Mouse (Mus musculus) olfactory bulb, adult 2 months (tissue): ENCODE data around the gene Ube2l6. TPM values are rescaled to one million over a fixed set of nuclear protein-coding genes. Genes with fewer than 3 reads are reported as not detected.
A peak's percentile ranks its signal among the peaks of the same experiment; 100 is the strongest.

Experiments used
- H3K27ac ChIP-seq: fragments of 200-500 bp; 2 replicates; pipeline ENCODE4 v1.5.1; 2012; ENCODE audit warnings: low read depth, low read length; ENCODE audit not compliant: insufficient read depth
- H3K4me1 ChIP-seq: fragments of 200-500 bp; 2 replicates; pipeline ENCODE4 v1.6.1; 2012; ENCODE audit warnings: low read length; ENCODE audit not compliant: control insufficient read depth, insufficient read depth
- H3K4me3 ChIP-seq: fragments of 200-500 bp; 2 replicates; pipeline ENCODE4 v1.5.1; 2012; ENCODE audit warnings: mild to moderate bottlenecking, low read depth, low read length, moderate library complexity; ENCODE audit not compliant: insufficient read depth
- CTCF ChIP-seq: fragments of 200-500 bp; IDR thresholded peaks from 2 replicates; pipeline ENCODE4 v1.5.1; 2012; ENCODE audit warnings: low read depth, mild to moderate bottlenecking, low read length, moderate library complexity; ENCODE audit not compliant: insufficient read depth
- POLR2A ChIP-seq: fragments of 200-500 bp; IDR thresholded peaks from 2 replicates; pipeline ENCODE4 v1.6.1; 2012; ENCODE audit warnings: mild to moderate bottlenecking, low read depth, low read length, moderate library complexity; ENCODE audit not compliant: insufficient read depth
- WGBS: fragments of 180-500 bp; shearing (Covaris S2); methylation state at CpG from one replicate; pipeline ENCODE4 v1.1.7; 2018; 5-methylcytosine and 5-hydroxymethylcytosine counted together
- polyA plus RNA-seq: library from polyadenylated mRNA; stranded (reverse); fragments of >200 nt; gene quantifications from 2 replicates; pipeline ENCODE4 v1.2.4, GENCODE M21; 2012; ENCODE audit warnings: low replicate concordance; ENCODE audit not compliant: missing spikeins, insufficient read depth, insufficient read length

Ube2l6 gene
- polyA plus RNA-seq, 1 experiment = not detected

DNA sequence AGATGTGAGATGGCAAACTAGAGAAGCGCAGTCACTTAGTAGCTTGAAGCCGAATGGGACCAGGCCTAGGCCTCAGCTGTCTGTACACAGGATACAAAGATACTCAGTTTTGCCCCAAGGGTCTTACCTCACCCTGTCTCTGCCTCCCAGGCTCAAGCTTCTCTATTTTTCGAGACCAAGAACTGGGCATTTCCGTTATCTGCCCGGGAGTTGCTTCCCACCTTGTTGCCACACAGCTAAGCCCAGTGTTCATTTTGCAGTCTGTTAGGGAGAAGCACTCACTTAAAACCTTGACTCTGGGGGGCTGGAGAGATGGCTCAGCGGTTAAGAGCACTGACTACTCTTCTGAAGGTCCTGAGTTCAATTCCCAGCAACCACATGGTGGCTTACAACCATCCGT lies 5.3 kb downstream of the Ube2l6 start:
- no peak for TF ChIP-seq CTCF
- WGBS = 92% methylated on average over 7 of the region's 7 CpGs
- Histone ChIP-seq H3K4me1 (no peaks in the 10 kb centered on the region), H3K27ac (no peak overlapping the region), H3K4me3 (no peak overlapping the region)

DNA sequence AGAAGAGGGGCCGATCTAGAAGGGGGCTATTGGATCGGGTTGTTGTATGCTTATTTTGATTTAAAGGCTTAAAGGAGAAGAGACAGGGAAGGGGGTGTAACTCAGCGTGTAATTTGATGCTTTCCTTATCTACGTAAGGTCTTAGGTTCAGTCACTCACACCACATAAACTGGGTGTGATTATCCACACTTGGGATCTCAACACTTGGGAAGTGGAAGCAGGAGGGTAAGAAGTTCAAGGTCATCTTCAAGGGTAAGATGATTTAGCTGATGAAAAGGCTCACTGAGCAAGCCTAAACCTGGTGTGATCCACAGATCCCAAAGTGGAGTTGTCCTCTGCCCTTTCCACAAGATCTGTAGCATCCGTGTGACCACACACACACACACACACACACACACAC lies 7.9 kb downstream of the Ube2l6 start:
- Histone ChIP-seq H3K27ac (no peak overlapping the region), H3K4me1 (peaks cover 6% of the 10 kb centered on the region), H3K4me3 (no peak overlapping the region)
- WGBS = 86% methylated on average over 5 of the region's 5 CpGs
- TF ChIP-seq CTCF (no peak), POLR2A (no peak)

DNA sequence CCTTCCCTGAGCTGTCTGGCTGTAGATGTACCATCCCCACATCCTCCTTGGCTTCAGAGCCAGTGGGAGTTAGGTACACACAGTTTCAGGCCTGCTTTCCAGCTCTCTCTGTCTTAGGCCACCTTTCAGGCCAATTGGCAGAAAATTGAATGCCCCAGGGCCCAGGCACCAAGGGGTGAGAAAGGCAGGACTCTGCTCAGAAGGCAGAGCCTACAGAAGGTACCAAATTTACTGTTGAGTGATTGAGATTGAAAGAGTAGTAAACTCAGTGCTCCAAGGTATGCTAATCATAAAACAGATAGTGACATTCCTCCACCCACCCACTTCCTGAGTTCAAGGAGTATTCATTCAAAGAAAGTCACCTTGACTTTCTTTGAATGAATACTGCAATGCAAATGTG lies 10.7 kb downstream of the Ube2l6 start:
- TF ChIP-seq POLR2A (no peak), CTCF (no peak)
- H3K27ac ChIP-seq = no peak overlapping the region
- peaks cover 6% of the 10 kb centered on the region for H3K4me1 ChIP-seq
- no peak overlapping the region for H3K4me3 ChIP-seq

DNA sequence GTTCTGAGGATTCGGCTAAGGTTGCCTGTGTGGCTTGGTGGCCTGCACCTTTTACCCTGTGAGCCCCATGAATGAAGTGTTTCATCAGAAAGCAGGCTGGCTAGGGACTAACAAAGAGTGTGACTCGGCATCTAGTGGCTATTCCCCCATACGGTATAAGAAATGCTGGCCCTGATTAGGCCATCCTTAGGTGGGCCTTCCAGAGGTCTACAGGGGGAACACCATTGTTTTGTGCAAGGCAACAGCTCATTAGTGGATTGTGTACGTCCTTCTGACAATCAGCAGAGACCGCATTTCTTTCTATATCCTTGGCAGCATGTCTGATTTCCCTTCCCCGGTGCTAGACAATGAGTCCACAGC lies 11.9 kb downstream of the Ube2l6 start:
- TF ChIP-seq CTCF (no peak), POLR2A (no peak)
- no peak overlapping the region for H3K4me3 ChIP-seq
- H3K27ac ChIP-seq = no peak overlapping the region
- peaks cover 6% of the 10 kb centered on the region for H3K4me1 ChIP-seq
- WGBS = 62% methylated on average over 6 of the region's 6 CpGs

- peak overlapping the region; percentile 43 for H3K4me3 ChIP-seq
- peaks cover 6% of the 10 kb centered on the region for H3K4me1 ChIP-seq
- TF ChIP-seq POLR2A (no peak), CTCF (peak; percentile 45; the same call in 1 of the 2 replicates)
- 26% methylated on average over 26 of the region's 26 CpGs for WGBS
- H3K27ac ChIP-seq = no peak overlapping the region
Observed at GRCm38 (mm10) chr2:84810886-84811577, 12.4 kb downstream of the Ube2l6 start.

DNA sequence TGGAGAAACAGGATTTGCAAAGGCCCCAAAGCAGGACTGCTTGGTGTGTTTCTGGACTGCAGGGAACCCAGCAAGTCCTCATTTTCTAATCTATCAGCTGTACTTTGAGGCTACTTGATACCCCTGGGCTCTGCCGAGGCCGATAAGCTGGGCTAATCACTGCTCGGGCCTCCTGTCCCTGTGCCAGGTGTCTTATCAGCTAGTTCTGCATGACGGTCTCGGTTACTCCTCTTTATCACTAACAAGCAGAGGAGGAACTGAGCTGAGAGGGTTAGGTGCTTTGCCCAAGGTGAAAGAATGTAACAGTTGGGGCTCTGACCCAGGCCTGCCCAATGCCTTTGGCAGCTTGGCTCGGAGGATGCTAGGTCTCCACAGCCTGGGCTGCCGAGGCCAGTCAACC lies 13.3 kb downstream of the Ube2l6 start:
- TF ChIP-seq CTCF (no peak), POLR2A (no peak)
- Histone ChIP-seq H3K4me1 (peaks cover 6% of the 10 kb centered on the region), H3K27ac (no peak overlapping the region), H3K4me3 (no peak overlapping the region)
- 93% methylated on average over 7 of the region's 7 CpGs for WGBS

DNA sequence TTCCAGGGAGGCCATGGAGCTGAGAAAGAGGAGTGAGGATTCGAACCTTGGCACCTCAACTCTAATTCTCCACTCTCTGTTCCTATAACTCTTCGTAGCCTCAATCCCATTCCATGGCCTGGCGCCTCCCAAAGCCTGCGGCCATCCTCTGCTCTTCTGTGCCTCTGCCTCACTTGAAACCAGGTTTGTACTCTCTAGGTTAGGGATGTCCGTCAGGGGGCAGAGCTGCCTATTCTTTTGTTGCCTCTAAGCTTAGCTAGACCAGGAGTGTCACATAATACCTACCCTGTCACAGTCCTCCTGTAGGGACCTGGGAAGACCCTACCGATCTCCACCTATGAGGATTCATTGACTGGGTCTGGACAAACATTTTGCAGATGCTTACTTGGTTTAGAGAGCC lies 14.0 kb downstream of the Ube2l6 start:
- WGBS = 87% methylated on average over 6 of the region's 6 CpGs
- no peak for TF ChIP-seq POLR2A
- TF ChIP-seq CTCF = no peak
- H3K4me3 ChIP-seq = no peak overlapping the region
- H3K4me1 ChIP-seq = peaks cover 6% of the 10 kb centered on the region
- no peak overlapping the region for H3K27ac ChIP-seq

- TF ChIP-seq POLR2A = no peak
- TF ChIP-seq CTCF = no peak
- Histone ChIP-seq H3K27ac (no peak overlapping the region), H3K4me1 (no peaks in the 10 kb centered on the region), H3K4me3 (no peak overlapping the region)
- 44% methylated on average over 3 of the region's 3 CpGs for WGBS
Observed at GRCm38 (mm10) chr2:84819861-84820260, 21.2 kb downstream of the Ube2l6 start.

DNA sequence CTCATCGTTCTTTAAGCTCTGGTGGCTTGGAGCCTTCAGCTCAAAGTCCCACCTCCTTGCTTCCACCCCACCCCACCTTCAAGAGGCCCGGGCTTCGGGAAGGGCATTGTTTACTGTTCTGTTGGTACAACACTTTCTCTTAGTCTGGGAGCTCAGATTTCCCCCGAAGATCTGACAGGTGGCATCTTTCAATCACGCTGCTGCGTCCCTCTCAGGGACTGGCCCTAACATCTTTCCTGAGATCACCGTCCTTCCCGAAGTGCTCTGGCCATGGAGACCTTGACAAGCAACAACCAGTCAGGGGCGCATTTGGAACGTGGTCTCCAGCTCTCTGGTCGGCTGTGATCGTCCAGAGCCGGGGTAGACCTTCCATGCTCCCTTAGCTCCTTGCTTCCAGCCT lies 23.9 kb downstream of the Ube2l6 start, which contains the start of gene Smtnl1:
Gene Smtnl1, minus strand, starts transcription at position 101 of the 400 bp plus-strand sequence.
- 66% methylated on average over 13 of the region's 13 CpGs for WGBS
- H3K27ac ChIP-seq = no peak within 1 kb of the TSS
- TF ChIP-seq CTCF = no peak
- no peak for TF ChIP-seq POLR2A
- peaks cover 2% of the 10 kb centered on the region; the same call in 1 of the 2 replicates for H3K4me1 ChIP-seq
- H3K4me3 ChIP-seq = no peak within 1 kb of the TSS

GRCm38 (mm10) chr2:84823237-84823636 lies 24.6 kb downstream of the Ube2l6 start:
- no peak for TF ChIP-seq CTCF
- WGBS = 41% methylated on average over 2 of the region's 2 CpGs
- Histone ChIP-seq H3K4me1 (peaks cover 4% of the 10 kb centered on the region; the same call in 1 of the 2 replicates), H3K4me3 (no peak overlapping the region), H3K27ac (no peak overlapping the region)
